Mouse (Mus musculus): ENCODE results near the gene Bmf. TPM values are rescaled to one million over a fixed set of nuclear protein-coding genes. Genes with fewer than 3 reads are reported as not detected.

The Bmf gene
- polyA plus RNA-seq, 1 experiment from 2014 or later: 3.0 TPM

DNA sequence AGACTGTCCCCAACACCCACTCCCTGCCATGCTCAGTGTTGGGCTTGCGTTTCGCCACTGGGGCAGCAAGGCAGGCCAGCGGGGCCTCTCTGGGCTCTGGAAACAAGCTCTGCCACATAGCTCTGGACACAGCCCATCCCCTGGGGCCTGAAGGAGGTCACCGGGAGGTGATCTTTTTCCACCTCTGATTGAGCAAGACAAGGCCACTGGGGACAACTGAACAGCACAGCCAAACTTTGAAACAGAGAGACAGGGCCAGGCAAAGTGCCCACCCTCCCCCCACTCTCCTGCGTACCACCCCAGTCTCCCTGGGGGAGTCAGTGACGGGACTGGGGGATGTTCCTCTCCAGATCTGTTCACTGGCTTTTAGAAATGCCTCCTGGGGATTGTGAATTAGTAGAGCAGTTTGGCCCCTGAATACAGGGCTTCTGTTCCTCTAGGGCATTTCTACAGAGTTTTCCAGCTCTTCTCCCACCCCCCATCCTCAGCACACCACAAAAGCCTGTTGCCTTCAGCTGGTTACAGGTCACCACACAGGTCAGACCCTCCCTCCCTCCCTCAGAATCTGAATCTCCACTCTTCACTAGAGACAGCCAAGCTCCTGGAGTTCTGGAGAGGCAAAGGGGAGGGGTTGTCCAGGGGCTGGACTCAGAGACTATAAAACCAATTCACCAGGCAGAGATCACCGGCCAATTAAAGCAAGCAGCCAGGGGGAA is 19.9 kb downstream of the Bmf start:
- no peak overlapping the region for H3K4me2 ChIP-seq (ENCODE audit: low read length)
- ATAC-seq (no peak), DNase-seq (ENCODE audit: low spot score) (no peak)
- H3K9ac ChIP-seq (ENCODE audit: low read length): no peak overlapping the region
- H3K4me3 ChIP-seq (ENCODE audit: low read depth, low read length): no peak overlapping the region
- peaks cover 15% of the 10 kb centered on the region for H3K4me1 ChIP-seq (ENCODE audit: control insufficient read depth, insufficient read depth, low read length)
- H3K9me3 ChIP-seq (replicated peaks; ENCODE audit: control insufficient read depth, low read length): no peaks in the 10 kb centered on the region
- H3K27ac ChIP-seq (ENCODE audit: low read depth, low read length): no peak overlapping the region
- no peaks in the 10 kb centered on the region for H3K36me3 ChIP-seq (ENCODE audit: control insufficient read depth, insufficient read depth, low read length)
- WGBS: 14% methylated on average over 7 of the region's 7 CpGs
- no peaks in the 10 kb centered on the region for H3K27me3 ChIP-seq (replicated peaks; ENCODE audit: control insufficient read depth, insufficient read depth, low read length)

DNA sequence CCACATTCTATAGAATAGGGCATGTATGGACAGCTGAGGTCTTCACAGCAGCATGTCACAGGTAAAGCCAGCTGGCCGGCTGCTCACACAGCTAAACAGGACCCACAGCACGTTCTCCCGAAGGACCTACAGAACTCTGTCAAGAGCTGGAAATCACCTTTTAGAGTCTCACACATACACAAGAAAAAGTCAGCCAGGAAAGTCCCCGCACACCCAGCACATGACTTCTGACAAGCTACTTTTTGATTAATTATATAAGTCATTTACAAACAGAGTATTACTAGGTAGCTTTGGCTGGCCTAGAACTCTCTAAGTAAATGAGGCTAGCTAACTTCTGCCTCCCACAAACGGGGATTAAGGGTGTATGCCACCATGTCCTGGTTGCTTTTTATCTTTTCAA is 22.9 kb downstream of the Bmf start:
- no peak for DNase-seq (ENCODE audit: low spot score)
- Histone ChIP-seq H3K36me3 (ENCODE audit: control insufficient read depth, insufficient read depth, low read length) (no peaks in the 10 kb centered on the region), H3K27ac (ENCODE audit: low read depth, low read length) (no peak overlapping the region), H3K27me3 (replicated peaks; ENCODE audit: control insufficient read depth, insufficient read depth, low read length) (no peaks in the 10 kb centered on the region), H3K4me1 (ENCODE audit: control insufficient read depth, insufficient read depth, low read length) (peaks cover 8% of the 10 kb centered on the region), H3K9me3 (replicated peaks; ENCODE audit: control insufficient read depth, low read length) (no peaks in the 10 kb centered on the region), H3K4me2 (ENCODE audit: low read length) (no peak overlapping the region), H3K4me3 (ENCODE audit: low read depth, low read length) (no peak overlapping the region), H3K9ac (ENCODE audit: low read length) (no peak overlapping the region)
- no peak for ATAC-seq
- 88% methylated on average over 5 of the region's 5 CpGs for WGBS

DNA sequence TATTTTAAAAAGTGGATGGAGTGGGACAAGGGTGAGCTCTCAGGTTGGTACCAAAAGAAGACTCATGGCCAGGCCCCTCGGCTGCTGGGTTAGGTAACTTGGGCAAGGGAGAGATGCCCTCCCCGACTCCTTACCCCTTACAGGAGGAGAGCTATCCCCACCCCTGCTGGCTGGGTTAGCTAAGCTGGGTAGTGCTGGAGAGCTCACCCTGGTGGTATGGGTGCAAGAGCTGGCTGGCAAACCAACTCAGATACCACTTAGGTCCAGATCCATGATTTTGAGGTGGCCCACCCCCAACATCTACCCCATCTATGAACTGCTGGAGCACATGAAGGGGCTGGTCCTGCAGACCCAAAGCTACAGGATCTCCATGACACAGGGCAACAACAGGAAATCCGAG is 24.7 kb downstream of the Bmf start:
- WGBS: 84% methylated on average over 3 of the region's 3 CpGs
- H3K4me1 ChIP-seq (ENCODE audit: control insufficient read depth, insufficient read depth, low read length): peaks cover 17% of the 10 kb centered on the region
- DNase-seq (ENCODE audit: low spot score) (no peak), ATAC-seq (no peak)
- no peak overlapping the region for H3K9ac ChIP-seq (ENCODE audit: low read length)
- H3K4me3 ChIP-seq (ENCODE audit: low read depth, low read length): no peak overlapping the region
- H3K27ac ChIP-seq (ENCODE audit: low read depth, low read length): no peak overlapping the region
- H3K4me2 ChIP-seq (ENCODE audit: low read length): no peak overlapping the region
- no peaks in the 10 kb centered on the region for H3K27me3 ChIP-seq (replicated peaks; ENCODE audit: control insufficient read depth, insufficient read depth, low read length)
- no peaks in the 10 kb centered on the region for H3K9me3 ChIP-seq (replicated peaks; ENCODE audit: control insufficient read depth, low read length)
- no peaks in the 10 kb centered on the region for H3K36me3 ChIP-seq (ENCODE audit: control insufficient read depth, insufficient read depth, low read length)

- Histone ChIP-seq H3K9ac (ENCODE audit: low read length) (no peak overlapping the region), H3K9me3 (replicated peaks; ENCODE audit: control insufficient read depth, low read length) (no peaks in the 10 kb centered on the region), H3K4me1 (ENCODE audit: control insufficient read depth, insufficient read depth, low read length) (peaks cover 15% of the 10 kb centered on the region), H3K27me3 (replicated peaks; ENCODE audit: control insufficient read depth, insufficient read depth, low read length) (no peaks in the 10 kb centered on the region), H3K4me2 (ENCODE audit: low read length) (no peak overlapping the region), H3K36me3 (ENCODE audit: control insufficient read depth, insufficient read depth, low read length) (no peaks in the 10 kb centered on the region), H3K27ac (ENCODE audit: low read depth, low read length) (no peak overlapping the region), H3K4me3 (ENCODE audit: low read depth, low read length) (no peak overlapping the region)
- no peak for DNase-seq (ENCODE audit: low spot score)
- WGBS: 42% methylated on average over 5 of the region's 5 CpGs
- no peak for ATAC-seq
Observed at GRCm38 (mm10) chr2:118523163-118523730, 26.2 kb downstream of the Bmf start.

- no peak overlapping the region for H3K4me2 ChIP-seq (ENCODE audit: low read length)
- H3K4me3 ChIP-seq (ENCODE audit: low read depth, low read length): no peak overlapping the region
- no peak overlapping the region for H3K27ac ChIP-seq (ENCODE audit: low read depth, low read length)
- no peak overlapping the region for H3K9ac ChIP-seq (ENCODE audit: low read length)
- peaks cover 15% of the 10 kb centered on the region for H3K4me1 ChIP-seq (ENCODE audit: control insufficient read depth, insufficient read depth, low read length)
- DNase-seq (ENCODE audit: low spot score) (no peak), ATAC-seq (no peak)
- H3K9me3 ChIP-seq (replicated peaks; ENCODE audit: control insufficient read depth, low read length): no peaks in the 10 kb centered on the region
- WGBS: 49% methylated on average over 2 of the region's 2 CpGs
- no peaks in the 10 kb centered on the region for H3K27me3 ChIP-seq (replicated peaks; ENCODE audit: control insufficient read depth, insufficient read depth, low read length)
- no peaks in the 10 kb centered on the region for H3K36me3 ChIP-seq (ENCODE audit: control insufficient read depth, insufficient read depth, low read length)
Observed at GRCm38 (mm10) chr2:118522265-118522664, 27.2 kb downstream of the Bmf start.

DNA sequence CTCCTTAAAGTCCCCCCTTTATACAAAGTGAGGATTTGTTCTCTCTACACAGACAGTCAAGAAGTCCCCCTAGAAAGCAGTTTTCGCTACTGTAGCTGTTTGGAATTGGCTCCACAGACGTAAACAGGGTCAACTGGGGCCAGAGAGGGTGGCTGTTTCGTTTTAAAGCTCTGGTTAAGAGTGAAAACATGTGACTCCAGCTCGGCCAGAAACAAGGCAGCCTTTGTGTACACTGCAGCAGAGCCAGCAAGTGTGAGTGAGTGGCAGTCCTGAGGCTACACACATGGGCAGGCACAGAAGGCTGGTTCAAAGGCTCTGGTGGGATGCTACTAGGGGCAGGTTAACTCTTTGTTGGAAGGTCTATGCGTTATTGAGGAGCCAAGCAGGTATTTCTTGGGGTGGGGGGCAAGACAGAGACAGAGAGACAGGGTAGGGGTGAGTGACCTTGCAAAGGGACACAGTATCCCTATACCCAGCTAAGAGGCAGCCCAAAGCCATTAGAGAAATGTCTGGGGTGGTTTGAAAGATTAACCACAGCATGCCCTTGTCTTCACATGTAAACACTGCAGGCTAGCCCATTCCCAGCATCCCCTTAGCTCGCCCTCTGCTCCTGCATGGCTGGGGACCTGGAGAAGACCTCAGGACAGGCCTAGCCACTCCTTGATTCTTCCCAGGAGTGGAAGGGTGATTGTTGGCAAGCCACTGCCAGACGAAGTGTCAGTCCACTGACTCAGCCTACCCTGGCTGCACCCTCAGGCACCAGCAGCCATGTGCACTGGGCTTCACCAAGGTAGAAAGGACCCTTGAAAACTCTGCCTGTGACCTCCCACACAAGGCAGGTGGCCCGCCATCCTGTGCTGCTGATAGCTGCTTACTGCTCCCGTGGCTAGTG is 29.2 kb downstream of the Bmf start:
- H3K4me2 ChIP-seq (ENCODE audit: low read length): no peak overlapping the region
- ATAC-seq (peak; percentile 93), DNase-seq (ENCODE audit: low spot score) (peak; percentile 64)
- H3K4me3 ChIP-seq (ENCODE audit: low read depth, low read length): no peak overlapping the region
- no peaks in the 10 kb centered on the region for H3K36me3 ChIP-seq (ENCODE audit: control insufficient read depth, insufficient read depth, low read length)
- 0 out of 2 replicates have a peak overlapping the region, but pooled peaks have one; percentile 17 for H3K9ac ChIP-seq (ENCODE audit: low read length)
- H3K4me1 ChIP-seq (ENCODE audit: control insufficient read depth, insufficient read depth, low read length): peaks cover 15% of the 10 kb centered on the region
- 31% methylated on average over 9 of the region's 9 CpGs for WGBS
- H3K9me3 ChIP-seq (replicated peaks; ENCODE audit: control insufficient read depth, low read length): no peaks in the 10 kb centered on the region
- H3K27ac ChIP-seq (ENCODE audit: low read depth, low read length): 0 out of 2 replicates have a peak overlapping the region, but pooled peaks have one; percentile 27
- H3K27me3 ChIP-seq (replicated peaks; ENCODE audit: control insufficient read depth, insufficient read depth, low read length): no peaks in the 10 kb centered on the region

DNA sequence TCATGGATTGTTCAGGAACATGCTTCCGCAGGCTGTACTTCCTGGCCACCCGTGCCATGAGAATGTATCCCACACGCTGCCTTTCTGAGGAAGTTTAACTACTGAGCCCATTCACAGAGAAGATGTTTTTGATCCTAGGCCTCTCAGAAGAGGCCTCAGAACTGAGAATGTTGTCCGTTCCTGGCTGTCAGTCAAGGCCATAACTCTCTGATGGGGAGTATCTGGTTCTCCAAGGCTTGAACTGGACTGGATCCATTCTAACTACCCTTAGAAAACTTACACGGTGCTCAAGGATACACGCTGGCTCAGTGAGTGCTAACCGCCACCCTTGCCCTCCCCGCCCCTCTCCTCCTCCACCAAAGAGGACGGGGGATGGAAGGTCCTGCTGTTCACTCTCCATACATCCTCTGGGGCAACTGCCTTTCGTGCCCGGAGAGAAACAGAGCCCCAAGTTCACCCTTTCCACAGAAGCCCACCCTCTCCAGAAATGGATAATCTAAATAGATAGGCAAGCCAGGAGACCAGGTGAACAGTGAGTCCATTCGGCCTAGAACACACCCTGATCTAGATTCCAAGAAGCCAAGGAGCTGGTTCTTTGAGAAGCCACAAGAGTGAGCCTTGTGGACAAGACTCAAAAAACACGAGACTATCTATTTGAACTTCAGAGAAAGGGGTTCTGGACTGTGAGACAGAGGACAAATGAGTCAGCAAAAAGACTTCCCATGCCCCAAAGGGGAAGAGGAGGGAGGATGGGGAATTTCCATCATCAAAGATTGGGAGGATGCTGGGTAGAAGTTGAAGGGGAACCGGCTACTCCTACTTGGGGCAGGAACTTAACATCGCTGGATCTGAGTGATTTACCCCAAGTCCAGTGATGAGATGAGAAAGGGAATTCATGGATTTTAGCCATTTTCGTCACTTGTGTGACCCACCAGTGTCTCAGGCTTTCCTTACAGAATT is 36.8 kb downstream of the Bmf start:
- WGBS: 86% methylated on average over 16 of the region's 16 CpGs
- ATAC-seq: no peak
- H3K9ac ChIP-seq (ENCODE audit: low read length): no peak overlapping the region
- H3K27ac ChIP-seq (ENCODE audit: low read depth, low read length): no peak overlapping the region
- no peaks in the 10 kb centered on the region for H3K36me3 ChIP-seq (ENCODE audit: control insufficient read depth, insufficient read depth, low read length)
- peaks cover 11% of the 10 kb centered on the region for H3K4me1 ChIP-seq (ENCODE audit: control insufficient read depth, insufficient read depth, low read length)
- no peak overlapping the region for H3K4me2 ChIP-seq (ENCODE audit: low read length)
- no peaks in the 10 kb centered on the region for H3K27me3 ChIP-seq (replicated peaks; ENCODE audit: control insufficient read depth, insufficient read depth, low read length)
- H3K4me3 ChIP-seq (ENCODE audit: low read depth, low read length): no peak overlapping the region
- no peaks in the 10 kb centered on the region for H3K9me3 ChIP-seq (replicated peaks; ENCODE audit: control insufficient read depth, low read length)
- no peak for DNase-seq (ENCODE audit: low spot score)

DNA sequence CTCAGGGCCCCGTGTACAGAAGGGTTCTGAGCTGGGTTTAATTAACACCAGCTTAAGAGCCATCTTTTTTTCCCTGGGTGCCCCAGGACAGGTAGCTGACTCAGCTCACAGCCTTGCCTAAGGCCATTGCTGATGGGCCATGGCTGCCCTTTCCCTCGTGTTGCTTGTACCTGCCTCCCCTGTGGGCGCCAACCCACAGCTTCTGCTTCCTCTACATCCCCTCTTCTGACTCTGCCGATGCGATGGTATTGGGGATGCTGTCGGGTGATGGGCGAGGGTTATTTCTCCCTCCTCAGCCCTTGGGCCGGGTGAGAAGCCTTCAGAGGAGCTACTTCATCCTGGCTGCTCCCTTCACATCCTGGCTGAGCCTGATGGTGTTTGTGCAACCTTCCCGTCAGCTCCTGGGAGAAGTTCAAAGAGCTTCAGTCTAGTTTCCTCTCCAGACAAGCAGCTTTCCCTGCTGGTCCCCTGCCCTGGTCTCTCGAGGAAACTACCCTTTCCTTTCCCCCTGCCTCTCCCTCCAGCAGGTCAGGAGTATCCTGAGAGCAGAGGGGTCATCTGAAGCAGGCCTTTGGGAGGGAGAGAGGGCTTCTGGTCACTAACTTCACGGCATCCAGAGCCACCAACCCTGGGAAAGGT is 37.6 kb downstream of the Bmf start:
- Histone ChIP-seq H3K9me3 (replicated peaks; ENCODE audit: control insufficient read depth, low read length) (no peaks in the 10 kb centered on the region), H3K27ac (ENCODE audit: low read depth, low read length) (no peak overlapping the region), H3K9ac (ENCODE audit: low read length) (no peak overlapping the region), H3K27me3 (replicated peaks; ENCODE audit: control insufficient read depth, insufficient read depth, low read length) (no peaks in the 10 kb centered on the region), H3K4me1 (ENCODE audit: control insufficient read depth, insufficient read depth, low read length) (peaks cover 11% of the 10 kb centered on the region), H3K4me3 (ENCODE audit: low read depth, low read length) (no peak overlapping the region), H3K36me3 (ENCODE audit: control insufficient read depth, insufficient read depth, low read length) (no peaks in the 10 kb centered on the region), H3K4me2 (ENCODE audit: low read length) (no peak overlapping the region)
- 66% methylated on average over 11 of the region's 11 CpGs for WGBS
- ATAC-seq (no peak), DNase-seq (ENCODE audit: low spot score) (no peak)

Measured in forebrain, embryonic 14.5 days (tissue).